Mouse (Mus musculus) layer of hippocampus, adult 2 months (tissue): ENCODE measurements around the gene Socs3. TPM values are rescaled to one million over a fixed set of nuclear protein-coding genes. Genes with fewer than 3 reads are reported as not detected.
A peak's percentile ranks its signal among the peaks of the same experiment; 100 is the strongest.

Experiments
- DNase-seq, 2 experiments: peaks; one replicate each; pipeline ENCODE4 v3.0.0; 2022; ENCODE audit warnings: low spot score in 2 of 2
- H3K27ac ChIP-seq: fragments of 200-600 bp; 2 replicates; pipeline ENCODE4 v1.8.1; 2022
- H3K4me3 ChIP-seq: fragments of 200-600 bp; 2 replicates; pipeline ENCODE4 v1.8.1; 2022; ENCODE audit warnings: mild to moderate bottlenecking
- CTCF ChIP-seq: fragments of 200-600 bp; conservative IDR thresholded peaks from 2 replicates; pipeline ENCODE4 v1.8.1; 2022; ENCODE audit warnings: antibody characterized with exemption, mild to moderate bottlenecking, moderate library complexity
- long read RNA-seq, 2 experiments: library from polyadenylated mRNA; stranded (forward); transcript quantifications; one replicate each; pipeline ENCODE4 v2.0.0; 2021; ENCODE audit warnings: borderline mapping rate in 2 of 2
- total RNA-seq, 2 experiments: library from RNA; stranded (reverse); gene quantifications; 2 replicates each; pipeline ENCODE4 v1.2.3; 2021

The Socs3 gene
- total RNA-seq = 1 to 10 TPM in 1 of 2 experiments, under 1 TPM in 1; 0.92 to 1.3 TPM
- long read RNA-seq, experiment 1 = 0 reads
- long read RNA-seq, experiment 2, partial matches to known transcripts = 0 of 1 reads
- long read RNA-seq, experiment 2, other reads (novel, unspliced or antisense) = 0 of 1 reads

DNA sequence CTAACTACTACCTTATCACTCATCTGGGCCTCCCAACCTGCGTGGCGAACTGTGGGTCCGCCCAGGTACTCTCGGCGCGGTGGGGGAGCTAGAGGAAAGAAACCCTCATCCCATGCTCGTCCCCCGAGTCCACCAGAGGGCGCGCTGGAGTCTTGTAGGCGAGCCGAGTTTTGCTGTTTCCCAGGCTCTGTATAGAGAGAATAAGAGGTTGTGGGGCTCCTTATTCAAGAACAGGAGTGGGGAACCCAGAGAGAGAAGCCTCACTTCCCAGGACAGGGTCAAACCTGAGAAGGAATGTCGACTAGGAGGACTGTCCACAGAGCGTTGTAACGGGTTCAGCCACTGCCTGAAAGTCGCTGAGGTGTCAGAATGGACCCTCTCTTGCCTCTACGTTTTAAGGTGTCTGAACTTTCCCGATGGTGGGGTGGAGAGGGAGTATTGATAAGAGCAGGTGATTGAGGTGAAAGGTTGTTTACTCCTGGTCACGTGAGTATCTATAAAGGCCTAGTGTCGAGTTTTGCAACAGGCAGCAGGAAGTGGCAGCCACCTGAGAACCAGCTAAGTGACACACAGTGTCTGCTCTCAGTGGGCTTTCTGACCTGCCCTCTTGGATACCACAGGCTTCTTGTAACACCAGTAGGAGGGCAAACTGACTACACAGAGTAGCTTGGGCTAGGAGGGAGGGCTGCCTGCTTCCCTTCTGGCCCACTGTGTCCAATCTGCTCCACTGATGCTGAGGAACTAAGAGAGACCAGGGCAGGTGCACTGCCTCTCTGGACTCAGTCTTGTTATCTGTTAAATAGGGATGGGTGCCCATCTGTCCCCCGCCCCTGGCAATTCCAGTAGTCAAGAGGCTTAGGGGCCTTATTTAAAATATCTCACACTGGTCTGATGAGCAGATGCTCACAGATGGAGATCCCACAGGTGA lies at the start of gene Socs3:
Gene Socs3, minus strand, starts transcription at position 103 of the 928 bp plus-strand sequence.
- DNase-seq = peak; percentile 90 to 97
- Histone ChIP-seq H3K4me3 (peak within 1 kb of the TSS; percentile 64), H3K27ac (peak within 1 kb of the TSS; percentile 85)
- peak; percentile 94 for TF ChIP-seq CTCF

DNA sequence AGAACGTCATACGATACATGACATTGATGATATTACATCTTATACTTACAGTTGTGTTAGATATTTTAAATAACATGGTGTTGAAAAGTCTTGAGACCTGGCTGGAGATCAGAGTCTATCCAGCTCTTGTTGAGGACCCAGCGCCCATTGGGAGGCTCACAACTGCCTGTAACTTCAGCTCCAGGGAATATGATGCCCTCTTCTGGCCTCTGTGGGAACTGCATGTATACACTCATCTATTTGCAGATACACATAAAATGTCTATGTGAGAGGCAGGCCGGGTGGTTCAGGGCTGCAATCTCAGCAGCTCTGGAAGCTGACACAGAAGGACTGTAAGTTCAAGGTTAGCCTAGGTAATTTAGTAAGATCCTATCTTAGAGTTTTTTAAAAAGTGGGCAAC lies 48.5 kb upstream of the Socs3 start:
- DNase-seq = no peak
- Histone ChIP-seq H3K27ac (no peak overlapping the region), H3K4me3 (no peak overlapping the region)
- peak; percentile 70 for TF ChIP-seq CTCF

DNA sequence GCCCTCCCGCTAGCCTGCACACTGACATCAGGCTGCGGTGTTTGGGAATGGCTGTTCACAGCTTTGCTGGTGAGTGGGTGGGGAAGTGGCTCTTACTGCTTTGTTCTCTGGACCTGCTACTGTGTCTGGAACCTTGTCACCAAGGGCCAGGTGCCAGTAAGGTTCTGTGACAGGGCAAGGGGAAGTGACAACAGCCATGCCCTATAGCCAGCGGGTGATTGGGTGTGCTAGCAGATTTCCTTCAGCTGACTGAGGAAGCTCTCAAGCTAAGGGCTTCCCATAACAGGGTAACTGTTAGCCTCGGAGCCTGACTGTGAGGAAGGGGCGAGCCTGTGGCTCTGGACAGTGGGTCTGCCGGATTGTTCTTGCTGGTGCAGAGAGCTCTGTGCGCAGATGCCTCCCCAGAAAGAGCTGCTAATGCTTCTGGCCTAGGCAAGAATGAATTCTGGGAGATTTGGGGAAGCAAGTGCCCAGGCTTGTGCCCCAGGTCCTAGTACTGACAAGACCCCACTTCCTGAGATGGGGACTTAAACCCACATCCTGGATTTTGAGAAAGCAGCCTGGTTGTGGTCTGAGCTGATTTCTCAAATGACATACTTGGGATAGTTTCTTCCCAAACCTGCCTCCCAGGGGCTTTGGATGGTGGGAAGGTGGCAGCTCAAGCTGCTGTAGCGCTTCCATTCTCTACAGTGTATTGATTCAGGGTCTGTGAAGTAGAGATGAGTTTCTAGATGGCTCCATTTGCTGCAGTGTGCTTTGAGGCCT lies 45.7 kb upstream of the Socs3 start:
- no peak overlapping the region for H3K4me3 ChIP-seq
- DNase-seq = no peak
- H3K27ac ChIP-seq = peak overlapping the region; percentile 41; the same call in 1 of the 2 replicates
- TF ChIP-seq CTCF = no peak

DNA sequence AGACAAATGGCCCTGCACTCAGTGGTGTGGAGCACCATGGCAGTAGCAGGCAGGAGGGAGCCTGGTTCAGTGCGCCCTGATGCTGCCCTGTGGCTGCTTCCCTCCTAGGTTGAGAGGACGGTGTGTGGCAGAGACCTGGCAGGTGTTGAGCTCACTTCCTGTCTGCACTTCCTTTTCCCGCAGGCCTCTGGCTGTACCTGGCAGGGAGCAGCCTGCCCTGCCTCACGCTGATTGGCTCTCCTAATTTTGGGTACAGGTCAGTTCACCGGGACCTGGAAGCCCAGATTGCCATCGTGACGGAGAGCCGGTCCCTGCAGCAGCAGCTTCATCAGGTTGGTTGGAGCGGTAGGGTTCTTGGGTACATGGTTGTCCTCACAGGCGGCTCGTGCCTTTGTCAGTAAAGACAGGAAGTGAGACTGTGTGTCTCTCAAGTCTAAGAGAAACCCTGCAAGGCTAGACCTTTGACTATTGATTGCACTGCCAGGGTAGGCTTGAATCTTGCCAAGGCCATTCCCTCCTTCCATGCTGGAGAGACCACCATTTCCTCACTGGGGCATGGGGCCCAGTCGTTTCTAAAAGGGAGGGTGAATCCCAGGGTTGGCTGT lies 44.6 kb upstream of the Socs3 start:
- Histone ChIP-seq H3K4me3 (no peak overlapping the region), H3K27ac (peak overlapping the region; percentile 14; the same call in 1 of the 2 replicates)
- DNase-seq = no peak
- TF ChIP-seq CTCF = no peak

DNA sequence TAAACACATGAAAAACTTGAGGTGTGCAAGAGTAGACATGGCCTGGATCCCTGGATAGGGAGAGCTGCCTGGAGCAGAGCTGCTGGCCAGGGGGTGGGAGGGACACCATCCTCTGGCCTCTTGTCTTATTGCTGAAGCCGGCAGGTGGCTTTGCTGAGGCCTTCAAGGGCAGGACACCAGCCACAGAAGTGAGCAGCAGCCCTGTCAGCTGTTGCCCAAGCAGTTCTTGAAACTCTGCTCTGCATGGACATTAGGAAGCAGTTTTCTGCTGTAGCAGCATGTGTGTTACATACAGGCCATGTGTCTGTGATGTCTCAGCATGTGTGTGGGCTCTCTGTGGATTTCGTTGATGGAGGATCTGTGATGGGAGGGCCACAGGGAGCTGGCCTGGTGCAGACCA lies 43.5 kb upstream of the Socs3 start:
- no peak overlapping the region for H3K27ac ChIP-seq
- TF ChIP-seq CTCF = no peak
- DNase-seq = no peak
- H3K4me3 ChIP-seq = no peak overlapping the region

DNA sequence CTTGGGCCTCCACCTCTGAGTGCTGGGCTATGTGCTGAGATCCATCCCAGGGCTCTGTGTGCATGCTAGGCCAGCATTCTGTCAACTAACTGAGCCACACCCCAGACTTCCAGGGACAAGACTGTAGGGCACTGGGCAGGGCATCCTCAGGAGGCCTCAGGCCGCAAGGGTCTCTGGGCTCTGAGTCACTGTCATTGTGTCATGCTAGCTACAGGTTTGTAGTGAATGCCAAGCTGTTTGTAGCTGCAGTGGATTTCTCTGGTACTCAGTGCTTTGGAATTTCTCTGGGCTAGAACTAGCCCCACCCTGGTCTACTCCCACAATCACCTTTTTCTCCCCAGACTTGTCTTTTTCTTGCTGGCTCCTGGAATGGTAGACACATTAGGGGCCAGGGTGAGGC lies 42.7 kb upstream of the Socs3 start:
- Histone ChIP-seq H3K27ac (no peak overlapping the region), H3K4me3 (no peak overlapping the region)
- no peak for DNase-seq
- TF ChIP-seq CTCF = no peak

DNA sequence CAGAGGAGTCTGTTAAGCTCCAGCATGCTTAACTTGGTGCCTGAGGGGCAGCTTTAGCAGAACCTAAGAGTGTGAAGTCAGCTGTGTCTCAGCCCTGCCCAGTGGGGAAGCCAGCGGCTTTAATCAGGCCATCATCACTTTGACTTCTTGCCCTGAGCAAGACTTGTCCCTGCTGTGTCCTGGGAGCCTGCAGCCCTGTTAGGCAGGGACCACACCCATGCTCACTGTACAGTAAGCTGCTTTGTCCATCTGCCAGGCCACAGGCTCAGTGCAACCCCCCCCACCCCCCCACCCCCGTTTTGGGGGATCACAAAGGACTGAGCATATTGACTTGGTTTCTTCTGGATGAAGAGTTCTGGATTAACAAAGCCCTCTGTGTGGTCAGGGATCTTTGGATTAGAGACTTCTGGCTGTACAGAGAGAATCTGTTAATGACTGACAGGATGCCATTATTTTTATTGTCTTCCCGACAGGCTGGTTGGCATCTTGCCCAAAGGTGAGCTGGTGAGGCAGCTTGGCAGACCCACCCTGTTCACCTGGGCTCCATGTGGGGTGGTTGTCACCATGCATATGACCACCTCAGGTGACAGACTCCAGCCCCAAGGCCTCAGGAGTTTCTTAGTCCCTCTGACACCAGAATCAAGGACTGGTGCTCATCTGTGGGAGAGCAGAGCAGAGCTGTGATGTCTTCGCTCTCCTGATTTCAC lies 40.2 kb upstream of the Socs3 start:
- no peak for TF ChIP-seq CTCF
- DNase-seq = no peak
- H3K4me3 ChIP-seq = no peak overlapping the region
- peak overlapping the region; percentile 55; the same call in 1 of the 2 replicates for H3K27ac ChIP-seq

DNA sequence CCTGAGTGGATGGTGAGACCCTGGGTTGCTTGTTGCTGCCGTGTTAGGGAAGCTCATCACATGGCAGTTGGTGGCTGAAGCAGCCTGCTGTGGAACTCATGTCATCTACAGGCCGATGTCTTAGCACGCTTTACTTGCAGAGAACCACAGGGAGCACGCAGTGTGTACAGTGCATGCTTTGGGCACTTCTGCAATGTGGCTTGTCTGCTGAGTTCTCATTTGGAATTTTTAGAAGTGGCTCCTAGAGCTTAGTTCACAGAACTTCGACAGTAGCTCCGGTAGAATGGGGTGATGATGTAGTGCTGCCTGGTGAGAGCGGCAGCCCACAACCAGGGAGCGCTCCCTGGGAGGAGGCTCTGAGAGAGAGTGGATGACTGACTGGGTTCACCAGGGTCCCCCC lies 39.0 kb upstream of the Socs3 start:
- TF ChIP-seq CTCF = no peak
- Histone ChIP-seq H3K27ac (peak overlapping the region; percentile 55; the same call in 1 of the 2 replicates), H3K4me3 (no peak overlapping the region)
- DNase-seq = no peak

DNA sequence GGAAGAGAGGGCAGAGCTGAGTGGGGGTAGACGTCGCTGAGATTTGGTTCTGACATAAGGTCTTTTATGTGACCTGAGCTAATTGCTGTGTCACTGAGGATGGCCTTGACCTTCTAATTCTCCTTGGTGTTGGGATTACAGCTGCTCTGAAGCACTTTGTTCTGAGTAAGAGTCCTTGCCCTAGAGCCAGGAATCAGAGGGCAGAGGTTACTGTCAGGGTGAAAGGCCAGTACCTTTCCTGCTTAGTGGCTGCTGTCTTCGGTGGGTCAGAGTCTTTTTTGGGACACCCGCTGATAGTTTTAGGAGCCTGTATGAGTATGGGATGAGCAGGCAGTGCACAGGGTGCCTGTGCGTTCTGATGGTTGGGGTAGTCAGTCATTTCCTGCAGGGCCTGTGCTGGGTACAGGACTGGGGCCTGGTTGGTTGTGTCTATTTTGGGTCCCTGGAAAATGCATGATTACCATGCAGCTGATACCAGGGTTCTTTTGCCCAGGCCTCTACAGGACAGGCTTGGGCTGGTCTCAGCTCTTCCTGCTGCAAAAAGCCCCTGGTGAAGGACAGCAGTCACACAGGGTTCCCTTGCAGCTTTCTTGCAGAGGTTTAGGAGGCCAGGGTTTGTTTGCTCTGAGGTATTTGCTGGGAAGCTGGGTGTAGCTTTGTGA lies 38.4 kb upstream of the Socs3 start:
- Histone ChIP-seq H3K4me3 (no peak overlapping the region), H3K27ac (peak overlapping the region; percentile 47; the same call in 1 of the 2 replicates)
- DNase-seq = no peak
- TF ChIP-seq CTCF = no peak

DNA sequence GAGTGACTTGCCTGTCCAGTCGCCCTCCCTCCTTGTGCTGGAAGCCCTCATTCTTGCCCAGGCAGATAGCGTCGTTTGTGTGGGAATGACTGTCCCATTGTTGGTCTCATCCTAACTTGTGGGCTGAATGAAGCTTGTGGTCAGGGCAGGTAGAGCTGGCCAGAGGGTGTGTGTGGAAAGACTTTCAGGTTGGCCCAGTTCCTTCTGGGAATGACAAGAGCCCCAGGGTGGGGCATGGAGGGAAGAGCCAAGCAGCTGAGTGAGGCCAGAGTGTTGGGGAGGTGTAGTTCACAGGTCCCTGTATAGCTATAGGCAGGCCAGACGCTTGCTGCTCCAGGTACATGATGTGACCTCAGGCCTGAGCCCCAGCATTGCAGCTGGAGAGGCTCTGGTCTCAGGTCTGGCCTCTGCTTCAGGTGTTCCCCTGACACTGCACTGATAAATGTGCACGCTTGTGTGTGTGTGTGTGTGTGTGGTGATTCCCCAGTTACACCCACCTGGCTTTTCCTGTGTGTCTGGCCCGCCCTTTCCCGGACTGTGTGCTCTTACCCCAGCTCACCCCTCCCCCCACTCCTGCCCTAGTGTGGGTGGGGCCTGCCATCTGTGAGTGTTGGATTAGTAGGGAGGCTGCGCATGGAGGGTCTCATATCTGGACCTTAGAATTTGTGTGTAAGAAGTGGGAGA lies 37.8 kb upstream of the Socs3 start:
- no peak for TF ChIP-seq CTCF
- Histone ChIP-seq H3K27ac (0 out of 2 replicates have a peak overlapping the region, but pooled peaks have one; percentile 47), H3K4me3 (no peak overlapping the region)
- DNase-seq = peak in 1 of 2 experiments; percentile 42

DNA sequence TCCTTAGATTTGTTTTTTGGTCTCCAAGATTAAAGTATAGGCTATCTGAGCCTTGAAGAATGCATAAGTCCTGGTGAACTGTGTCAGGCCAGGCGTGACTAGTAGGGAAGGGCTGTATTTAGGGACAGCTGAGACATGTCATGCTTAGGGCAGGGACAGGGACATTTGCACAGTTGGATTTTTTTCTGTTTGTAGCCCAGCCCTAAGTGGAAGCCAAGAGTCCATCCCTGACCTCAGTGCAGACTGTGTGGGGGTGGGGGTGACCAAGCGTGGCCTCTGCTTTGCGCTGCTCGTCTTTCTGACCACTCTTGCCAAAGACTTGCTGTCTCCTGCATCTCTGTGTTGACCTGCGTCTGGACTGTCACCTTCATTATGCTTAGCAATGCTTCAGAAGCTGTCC lies 34.4 kb upstream of the Socs3 start:
- H3K4me3 ChIP-seq = no peak overlapping the region
- TF ChIP-seq CTCF = no peak
- DNase-seq = no peak
- H3K27ac ChIP-seq = no peak overlapping the region
